11 mouse cellular contexts compared by ENCODE assay signal in the genomic region with DNA sequence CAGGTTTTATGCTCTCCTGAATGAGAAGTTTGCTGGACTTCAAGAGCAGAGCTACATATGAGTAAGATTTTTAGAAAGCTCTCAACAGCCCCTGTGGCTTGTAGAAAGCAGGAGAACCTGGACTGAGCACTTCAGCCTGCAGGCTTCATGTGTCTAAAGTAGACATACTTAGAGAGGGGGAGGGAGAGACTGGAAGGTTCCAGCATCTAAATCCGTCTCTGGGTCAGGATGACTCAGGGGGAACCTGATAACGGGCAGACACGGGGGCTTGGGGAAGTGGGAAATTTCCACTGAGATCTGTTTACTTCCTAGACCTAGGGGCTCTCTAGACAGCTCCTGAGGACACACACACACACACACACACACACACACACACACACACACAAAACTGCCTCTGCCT. TPM values are rescaled to one million over a fixed set of nuclear protein-coding genes. Genes with fewer than 3 reads are reported as not detected.
DNase-seq lines count a peak whose midpoint lies in the region; ATAC-seq and TF ChIP-seq lines count a peak whose summit lies in the region.
"Had no signal": no experiment of that assay in that cellular context is flagged by ENCODE, and none has a peak within 500 bp of the region (broad histone marks: within the 10 kb centered on the region; RNA-seq: fewer than 3 reads in every experiment).

No protein-coding gene starts in this region.

- TF ChIP-seq POLR2A in MEL (IDR thresholded peaks at IDR 0.05; ENCODE audit: control insufficient read depth in 1 of 2, insufficient read depth in 1 of 2, low read depth in 1 of 2, low read length in 2 of 2, poor library complexity in 1 of 2), result no peak

- no peak for TF ChIP-seq CTCF in MEL (IDR thresholded peaks at IDR 0.05 in 2 of 3, conservative IDR thresholded peaks at IDR 0.05 in 1 of 3; ENCODE audit: control insufficient read depth in 1 of 3, insufficient read depth in 1 of 3, low read depth in 2 of 3, low read length in 3 of 3, poor library complexity in 1 of 3, severe bottlenecking in 1 of 3)
- TF ChIP-seq CTCF in hindbrain, postnatal 0 days (IDR thresholded peaks at IDR 0.05; ENCODE audit: low read depth), result no peak

- H3K27me3 ChIP-seq in kidney, embryonic 15.5 days, result 0 out of 2 replicates have a peak, but pooled peaks cover 3% of the 10 kb centered on the region
- no peaks in the 10 kb centered on the region for H3K27me3 ChIP-seq in kidney, embryonic 16.5 days (ENCODE audit: insufficient read depth, low read length)
- no peaks in the 10 kb centered on the region for H3K27me3 ChIP-seq in MEL (ENCODE audit: control insufficient read depth in 1 of 2, insufficient read depth in 2 of 2, low read length in 2 of 2)
- H3K27me3 ChIP-seq in forebrain, embryonic 15.5 days, result no peaks in the 10 kb centered on the region
- no peaks in the 10 kb centered on the region for H3K27me3 ChIP-seq in hindbrain, postnatal 0 days (ENCODE audit: insufficient read depth, low read length)

- H3K79me2 ChIP-seq in MEL (ENCODE audit: control insufficient read depth, insufficient read depth, low read length, poor library complexity), result no peaks in the 10 kb centered on the region

- 0 out of 2 replicates have a peak overlapping the region, but pooled peaks have one; percentile 87 for H3K4me2 ChIP-seq in kidney, embryonic 15.5 days
- H3K4me2 ChIP-seq in kidney, embryonic 16.5 days (replicated peaks; ENCODE audit: low read depth, low read length), result no peak overlapping the region
- no peak overlapping the region for H3K4me2 ChIP-seq in forebrain, embryonic 15.5 days (replicated peaks)
- no peak overlapping the region for H3K4me2 ChIP-seq in hindbrain, postnatal 0 days (ENCODE audit: low read depth, low read length)

- no peaks in the 10 kb centered on the region for H3K36me3 ChIP-seq in kidney, embryonic 15.5 days
- H3K36me3 ChIP-seq in kidney, embryonic 16.5 days (ENCODE audit: insufficient read depth, low read length), result no peaks in the 10 kb centered on the region
- peaks cover 0 to 5% of the 10 kb centered on the region in 2 experiments; a peak in 2 of 4 replicates for H3K36me3 ChIP-seq in MEL (ENCODE audit: control insufficient read depth in 1 of 2, insufficient read depth in 2 of 2, low read length in 2 of 2)
- H3K36me3 ChIP-seq in forebrain, embryonic 15.5 days, result no peaks in the 10 kb centered on the region
- no peaks in the 10 kb centered on the region for H3K36me3 ChIP-seq in hindbrain, postnatal 0 days (ENCODE audit: insufficient read depth, low read length)
- H3K36me3 ChIP-seq: neural tube, embryonic 12.5 days had no signal

- no peak for TF ChIP-seq RAD21 in MEL (IDR thresholded peaks at IDR 0.05; ENCODE audit: low read depth, low read length)

- H3K9ac ChIP-seq in kidney, embryonic 15.5 days, result no peak overlapping the region
- no peak overlapping the region for H3K9ac ChIP-seq in kidney, embryonic 16.5 days (replicated peaks; ENCODE audit: low read length)
- H3K9ac ChIP-seq in MEL (ENCODE audit: control insufficient read depth, low read depth, low read length, poor library complexity, severe bottlenecking), result no peak overlapping the region
- H3K9ac ChIP-seq in forebrain, embryonic 15.5 days (replicated peaks), result no peak overlapping the region
- no peak overlapping the region for H3K9ac ChIP-seq in hindbrain, postnatal 0 days (replicated peaks; ENCODE audit: low read length)
- H3K9ac ChIP-seq: neural tube, embryonic 12.5 days had no signal

- TF ChIP-seq EP300 in MEL (IDR thresholded peaks at IDR 0.05; ENCODE audit: low read depth in 1 of 2, low read length in 2 of 2), result peak in 1 of 2 experiments; percentile 10; a peak in 1 of 4 replicates

- peaks cover 28% of the 10 kb centered on the region for H3K4me1 ChIP-seq in kidney, embryonic 15.5 days
- peaks cover 17% of the 10 kb centered on the region for H3K4me1 ChIP-seq in kidney, embryonic 16.5 days (ENCODE audit: insufficient read depth, low read length)
- peaks cover 2 to 9% of the 10 kb centered on the region in 2 experiments for H3K4me1 ChIP-seq in MEL (ENCODE audit: control insufficient read depth in 1 of 2, insufficient read depth in 2 of 2, low read length in 2 of 2)
- H3K4me1 ChIP-seq in forebrain, embryonic 15.5 days, result peaks cover 22% of the 10 kb centered on the region
- 0 out of 2 replicates have a peak, but pooled peaks cover 3% of the 10 kb centered on the region for H3K4me1 ChIP-seq in hindbrain, postnatal 0 days (ENCODE audit: insufficient read depth, low read length)

- peak overlapping the region; percentile 13; the same call in 1 of the 2 replicates for H3K27ac ChIP-seq in kidney, embryonic 15.5 days
- H3K27ac ChIP-seq in kidney, embryonic 16.5 days (ENCODE audit: low read length), result no peak overlapping the region; the same call in 1 of the 2 replicates
- no peak overlapping the region for H3K27ac ChIP-seq in MEL (ENCODE audit: control insufficient read depth, low read depth, low read length)
- peak overlapping the region; percentile 90 for H3K27ac ChIP-seq in forebrain, embryonic 15.5 days (replicated peaks)
- H3K27ac ChIP-seq in hindbrain, postnatal 0 days, result peak overlapping the region; percentile 92
- H3K27ac ChIP-seq: neural tube, embryonic 12.5 days had no signal

- ATAC-seq in kidney, embryonic 15.5 days (replicated peaks; ENCODE audit: low FRiP score), result no peak
- no peak for ATAC-seq in kidney, embryonic 16.5 days (ENCODE audit: low FRiP score, low TSS enrichment)
- ATAC-seq in forebrain, embryonic 15.5 days (replicated peaks), result no peak
- ATAC-seq in hindbrain, postnatal 0 days, result no peak
- ATAC-seq: inflammation-experienced regulatory T-cells, adult 6 months; Patski had no signal

- H3K4me3 ChIP-seq in kidney, embryonic 15.5 days (replicated peaks), result no peak overlapping the region
- no peak overlapping the region for H3K4me3 ChIP-seq in kidney, embryonic 16.5 days (ENCODE audit: low read length)
- no peak overlapping the region for H3K4me3 ChIP-seq in MEL (ENCODE audit: control insufficient read depth in 1 of 2, insufficient read depth in 1 of 2, low read depth in 2 of 2, low read length in 2 of 2)
- H3K4me3 ChIP-seq in forebrain, embryonic 15.5 days, result no peak overlapping the region
- no peak overlapping the region for H3K4me3 ChIP-seq in hindbrain, postnatal 0 days (ENCODE audit: low read length)

- peak; percentile 46 for DNase-seq in MEL (ENCODE audit: low read depth, low spot score)
- DNase-seq in hindbrain, postnatal 0 days (ENCODE audit: low spot score), result no peak
- no peak for DNase-seq in spleen, postnatal 36 days (ENCODE audit: low spot score in 2 of 2)
- no peak for DNase-seq in c-Kit-positive CD71-positive TER-119-positive erythroid progenitor cells, embryonic 14.5 days (ENCODE audit: low spot score)

- 16% methylated on average over 3 of the region's 3 CpGs for WGBS in kidney, embryonic 15.5 days
- WGBS in kidney, embryonic 16.5 days, result 7% methylated on average over 3 of the region's 3 CpGs
- 20% methylated on average over 3 of the region's 3 CpGs for WGBS in forebrain, embryonic 15.5 days
- 24% methylated on average over 3 of the region's 3 CpGs for WGBS in hindbrain, postnatal 0 days

- H3K9me3 ChIP-seq in kidney, embryonic 15.5 days (replicated peaks), result no peaks in the 10 kb centered on the region
- no peaks in the 10 kb centered on the region for H3K9me3 ChIP-seq in kidney, embryonic 16.5 days (ENCODE audit: low read length)
- no peaks in the 10 kb centered on the region for H3K9me3 ChIP-seq in MEL (replicated peaks; ENCODE audit: insufficient read depth, low read length)
- no peaks in the 10 kb centered on the region for H3K9me3 ChIP-seq in forebrain, embryonic 15.5 days
- no peaks in the 10 kb centered on the region for H3K9me3 ChIP-seq in hindbrain, postnatal 0 days (ENCODE audit: low read length)
- H3K9me3 ChIP-seq: neural tube, embryonic 12.5 days had no signal

RNA-seq across cellular contexts. Expression of a gene that starts 1.1 kb away (rescaled TPM):
- 39.0 and 46.3 TPM in 2 replicates for polyA plus RNA-seq in kidney, embryonic 15.5 days (2015; fragmentation: Nextera tagmentation; extraction: Ambion mirVana)
- 52.0 and 59.5 TPM in 2 replicates for polyA plus RNA-seq in kidney, embryonic 16.5 days (2015; fragmentation: Nextera tagmentation; extraction: Ambion mirVana)
- 11.2 and 17.0 TPM in 2 replicates for total RNA-seq in MEL (2012; rRNA removed)
- polyA plus RNA-seq in MEL (2012; ENCODE audit: insufficient read depth in 1 of 2, insufficient read length in 2 of 2, low read depth in 1 of 2, low replicate concordance in 2 of 2, missing spikeins in 1 of 2), result 10 to 100 TPM in 1 of 2 experiments, not detected in 1; 48.6 TPM
- 152 TPM in 2 replicates for polyA plus RNA-seq in forebrain, embryonic 15.5 days (2015; fragmentation: Nextera tagmentation; extraction: Ambion mirVana)
- total RNA-seq in hindbrain, postnatal 0 days (2014; rRNA removed), result 514 and 732 TPM in 2 replicates
- polyA plus RNA-seq in hindbrain, postnatal 0 days (2015; fragmentation: Nextera tagmentation; extraction: Ambion mirVana), result 543 and 625 TPM in 2 replicates

RNA-seq across cellular contexts. Expression of a gene that starts 3.2 kb away (rescaled TPM):
- not detected in 2 replicates for polyA plus RNA-seq in kidney, embryonic 15.5 days (2015; fragmentation: Nextera tagmentation; extraction: Ambion mirVana)
- not detected in 2 replicates for polyA plus RNA-seq in kidney, embryonic 16.5 days (2015; fragmentation: Nextera tagmentation; extraction: Ambion mirVana)
- total RNA-seq in MEL (2012; rRNA removed), result not detected in 2 replicates
- not detected for polyA plus RNA-seq in MEL (2012; ENCODE audit: insufficient read depth in 1 of 2, insufficient read length in 2 of 2, low read depth in 1 of 2, low replicate concordance in 2 of 2, missing spikeins in 1 of 2)
- not detected in 2 replicates for polyA plus RNA-seq in forebrain, embryonic 15.5 days (2015; fragmentation: Nextera tagmentation; extraction: Ambion mirVana)
- total RNA-seq in hindbrain, postnatal 0 days (2014; rRNA removed), result not detected in 2 replicates
- not detected in 2 replicates for polyA plus RNA-seq in hindbrain, postnatal 0 days (2015; fragmentation: Nextera tagmentation; extraction: Ambion mirVana)
- total RNA-seq: left cerebral cortex, postnatal 4 days had no signal
- polyA plus RNA-seq: inflammation-experienced regulatory T-cells, adult 6 months; neural tube, embryonic 12.5 days; Patski had no signal

RNA-seq across cellular contexts. Expression of a gene that starts 7.5 kb away (rescaled TPM):
- not detected in 2 replicates for polyA plus RNA-seq in kidney, embryonic 15.5 days (2015; fragmentation: Nextera tagmentation; extraction: Ambion mirVana)
- polyA plus RNA-seq in kidney, embryonic 16.5 days (2015; fragmentation: Nextera tagmentation; extraction: Ambion mirVana), result not detected in 2 replicates
- not detected in 2 replicates for total RNA-seq in MEL (2012; rRNA removed)
- not detected for polyA plus RNA-seq in MEL (2012; ENCODE audit: insufficient read depth in 1 of 2, insufficient read length in 2 of 2, low read depth in 1 of 2, low replicate concordance in 2 of 2, missing spikeins in 1 of 2)
- polyA plus RNA-seq in forebrain, embryonic 15.5 days (2015; fragmentation: Nextera tagmentation; extraction: Ambion mirVana), result not detected in 2 replicates
- not detected in 2 replicates for total RNA-seq in hindbrain, postnatal 0 days (2014; rRNA removed)
- not detected in 2 replicates for polyA plus RNA-seq in hindbrain, postnatal 0 days (2015; fragmentation: Nextera tagmentation; extraction: Ambion mirVana)
- total RNA-seq: left cerebral cortex, postnatal 4 days had no signal
- polyA plus RNA-seq: inflammation-experienced regulatory T-cells, adult 6 months; neural tube, embryonic 12.5 days; Patski had no signal

RNA-seq across cellular contexts. Expression of a gene that starts 22.3 kb away (rescaled TPM):
- 0.48 and 0.53 TPM in 2 replicates for polyA plus RNA-seq in kidney, embryonic 15.5 days (2015; fragmentation: Nextera tagmentation; extraction: Ambion mirVana)
- polyA plus RNA-seq in kidney, embryonic 16.5 days (2015; fragmentation: Nextera tagmentation; extraction: Ambion mirVana), result 0.30 and 0.50 TPM in 2 replicates
- 0.07 TPM in 1 of 2 replicates, not detected in the other for total RNA-seq in MEL (2012; rRNA removed)
- polyA plus RNA-seq in MEL (2012; ENCODE audit: insufficient read depth in 1 of 2, insufficient read length in 2 of 2, low read depth in 1 of 2, low replicate concordance in 2 of 2, missing spikeins in 1 of 2), result under 1 TPM in 1 of 2 experiments, not detected in 1; 0.07 TPM
- polyA plus RNA-seq in forebrain, embryonic 15.5 days (2015; fragmentation: Nextera tagmentation; extraction: Ambion mirVana), result 1.8 and 1.9 TPM in 2 replicates
- total RNA-seq in hindbrain, postnatal 0 days (2014; rRNA removed), result 0.89 and 2.4 TPM in 2 replicates
- 0.61 and 0.64 TPM in 2 replicates for polyA plus RNA-seq in hindbrain, postnatal 0 days (2015; fragmentation: Nextera tagmentation; extraction: Ambion mirVana)

RNA-seq across cellular contexts. Expression of a gene that starts 30.4 kb away (rescaled TPM):
- 54.7 and 60.3 TPM in 2 replicates for polyA plus RNA-seq in kidney, embryonic 15.5 days (2015; fragmentation: Nextera tagmentation; extraction: Ambion mirVana)
- polyA plus RNA-seq in kidney, embryonic 16.5 days (2015; fragmentation: Nextera tagmentation; extraction: Ambion mirVana), result 49.1 and 57.3 TPM in 2 replicates
- total RNA-seq in MEL (2012; rRNA removed), result 26.1 and 28.3 TPM in 2 replicates
- 10 to 100 TPM in 1 of 2 experiments, not detected in 1; 54.4 TPM for polyA plus RNA-seq in MEL (2012; ENCODE audit: insufficient read depth in 1 of 2, insufficient read length in 2 of 2, low read depth in 1 of 2, low replicate concordance in 2 of 2, missing spikeins in 1 of 2)
- polyA plus RNA-seq in forebrain, embryonic 15.5 days (2015; fragmentation: Nextera tagmentation; extraction: Ambion mirVana), result 85.5 and 85.7 TPM in 2 replicates
- total RNA-seq in hindbrain, postnatal 0 days (2014; rRNA removed), result 33.1 and 41.9 TPM in 2 replicates
- 61.8 and 72.5 TPM in 2 replicates for polyA plus RNA-seq in hindbrain, postnatal 0 days (2015; fragmentation: Nextera tagmentation; extraction: Ambion mirVana)

Comparison
In these comparisons a context has a peak if more than half of its experiments do, and no peak if none do; other contexts are left out.
1. H3K27ac ChIP-seq: peak in kidney, embryonic 15.5 days (single experiment), forebrain, embryonic 15.5 days (single experiment) and hindbrain, postnatal 0 days (single experiment); none in kidney, embryonic 16.5 days (single experiment) and MEL (single experiment).